Mouse (Mus musculus) layer of hippocampus, adult 18-20 months (tissue): ENCODE measurements around the gene Emx2. TPM values are rescaled to one million over a fixed set of nuclear protein-coding genes. Genes with fewer than 3 reads are reported as not detected.

Experiments used
- DNase-seq, 2 experiments: peaks; one replicate each; pipeline ENCODE4 v3.0.0; 2022; ENCODE audit warnings: low spot score in 2 of 2
- long read RNA-seq: library from polyadenylated mRNA; stranded (forward); transcript quantifications from one replicate; pipeline ENCODE4 v2.0.0, GENCODE M21; 2021
- total RNA-seq, 2 experiments: library from RNA; stranded (reverse); gene quantifications; 2 replicates each; pipeline ENCODE4 v1.2.3; 2021

The Emx2 gene
- total RNA-seq: 10 to 100 TPM; 29.4 to 31.3 TPM
- long read RNA-seq, transcript Emx2-201 (3 exons, 2,916 nt): major isoform, 13 of 34 reads
- long read RNA-seq, partial matches to known transcripts: 1 of 34 reads
- long read RNA-seq, other reads (novel, unspliced or antisense): 20 of 34 reads

GRCm38 (mm10) chr19:59457951-59458742 is at the start of gene Emx2:
TSS of gene Emx2 (plus strand) at chr19:59458372.
- DNase-seq: peak; percentile 82 to 92

GRCm38 (mm10) chr19:59414128-59414527 is 44.0 kb upstream of the Emx2 start:
- DNase-seq: no peak

- DNase-seq: peak; percentile 88 to 98
Measured at GRCm38 (mm10) chr19:59418024-59418423, 40.1 kb upstream of the Emx2 start.

GRCm38 (mm10) chr19:59418671-59419070 is 39.5 kb upstream of the Emx2 start:
- DNase-seq: no peak

GRCm38 (mm10) chr19:59422393-59422792 is 35.8 kb upstream of the Emx2 start:
- no peak for DNase-seq

- no peak for DNase-seq
Measured at GRCm38 (mm10) chr19:59423685-59424084, 34.5 kb upstream of the Emx2 start.

GRCm38 (mm10) chr19:59424975-59425374 is 33.2 kb upstream of the Emx2 start:
- no peak for DNase-seq

- no peak for DNase-seq
Measured at GRCm38 (mm10) chr19:59432286-59432685, 25.9 kb upstream of the Emx2 start.

- DNase-seq: no peak
Measured at GRCm38 (mm10) chr19:59450561-59451135, 7.5 kb upstream of the Emx2 start.

GRCm38 (mm10) chr19:59451441-59451951 is 6.7 kb upstream of the Emx2 start:
- DNase-seq: no peak

GRCm38 (mm10) chr19:59452321-59452720 is 5.9 kb upstream of the Emx2 start:
- DNase-seq: no peak

- DNase-seq: no peak
Measured at GRCm38 (mm10) chr19:59453591-59453990, 4.6 kb upstream of the Emx2 start.

GRCm38 (mm10) chr19:59454196-59454595 is 4.0 kb upstream of the Emx2 start:
- DNase-seq: peak in 1 of 2 experiments; percentile 89

- DNase-seq: no peak
Measured at GRCm38 (mm10) chr19:59455671-59456070, 2.5 kb upstream of the Emx2 start.

- peak; percentile 82 to 94 for DNase-seq
Measured at GRCm38 (mm10) chr19:59457011-59457945, 894 bp upstream of the Emx2 start.

- DNase-seq: no peak
Measured at GRCm38 (mm10) chr19:59458743-59459135, 567 bp downstream of the Emx2 start.

GRCm38 (mm10) chr19:59459158-59459781 is 1.1 kb downstream of the Emx2 start:
- peak in 1 of 2 experiments; percentile 56 for DNase-seq

- no peak for DNase-seq
Measured at GRCm38 (mm10) chr19:59459811-59460241, 1.7 kb downstream of the Emx2 start.

GRCm38 (mm10) chr19:59460328-59461115 is 2.4 kb downstream of the Emx2 start:
- DNase-seq: no peak
